Mouse (Mus musculus): ENCODE data around the gene Doc2g. TPM values are rescaled to one million over a fixed set of nuclear protein-coding genes. Genes with fewer than 3 reads are reported as not detected.
"Not testable (repeated sequence)": the region's sequence is repeated elsewhere in the genome, so short reads cannot be mapped to it uniquely, and the experiment has no call there.

The Doc2g gene
- total RNA-seq, 2 experiments from 2014 or later = 2.4 to 2.6 TPM

- no peak for DNase-seq (ENCODE audit: low spot score in 2 of 2)
Measured at GRCm38 (mm10) chr19:4014802-4015201, 11.7 kb downstream of the Doc2g start.

GRCm38 (mm10) chr19:4015635-4016034, 12.5 kb downstream of the Doc2g start:
- no peak for DNase-seq (ENCODE audit: low spot score in 2 of 2)

DNA sequence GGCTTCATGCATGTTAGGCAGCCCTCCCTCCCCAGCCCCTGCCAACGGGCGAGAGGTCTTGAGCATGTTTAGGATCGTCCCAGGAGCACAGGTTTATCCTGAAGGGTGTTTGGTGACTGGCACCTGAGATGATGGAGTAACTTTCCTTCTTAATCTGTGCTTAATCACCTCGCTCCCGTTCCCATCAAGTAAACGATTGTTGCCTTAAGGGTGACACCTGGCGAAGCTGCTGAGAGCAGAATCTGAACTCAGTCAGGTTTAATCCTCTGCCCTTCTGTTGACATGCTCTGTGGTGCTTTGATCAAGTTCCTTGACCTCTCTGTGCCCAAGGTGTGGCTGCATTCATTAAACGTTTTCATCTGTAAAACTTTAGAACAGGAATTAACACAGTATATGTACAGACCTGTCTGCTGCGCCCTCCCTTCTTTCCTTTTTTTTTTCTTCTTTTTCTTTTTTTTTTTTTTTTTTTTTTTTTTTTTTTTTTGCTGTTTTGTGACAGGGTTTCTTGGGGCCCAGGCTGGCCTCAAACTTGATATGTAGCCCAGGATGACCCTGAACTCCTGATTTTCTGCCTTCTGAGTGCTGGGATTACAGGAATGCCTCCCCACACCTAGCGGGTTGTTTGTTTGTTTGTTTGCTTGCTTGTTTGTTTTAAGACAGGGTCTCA, 14.9 kb downstream of the Doc2g start:
- no peak for DNase-seq (ENCODE audit: low spot score in 2 of 2)

- DNase-seq (ENCODE audit: low spot score in 2 of 2) = peak in 1 of 2 experiments; percentile 60
Measured at GRCm38 (mm10) chr19:4018743-4019583, 15.8 kb downstream of the Doc2g start.

DNA sequence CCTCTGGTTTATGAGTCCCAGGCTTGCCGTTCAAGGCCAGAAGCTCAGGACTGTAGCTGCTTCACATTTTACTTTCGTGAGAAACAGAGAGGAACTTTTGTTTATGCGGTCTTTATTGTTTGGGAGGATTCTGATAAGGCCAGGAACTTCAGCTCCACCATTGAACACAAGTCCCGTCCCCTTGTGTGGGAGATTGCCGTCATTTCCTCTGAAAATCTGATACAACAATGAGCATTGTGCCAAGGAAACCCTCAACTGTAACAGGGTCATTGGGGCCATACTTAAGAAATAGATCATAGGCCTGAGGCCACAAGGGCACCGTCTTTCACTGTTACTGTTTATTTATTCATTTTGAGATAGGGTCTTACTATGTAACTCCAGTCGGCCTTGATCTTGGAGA, 20.1 kb downstream of the Doc2g start:
- DNase-seq (ENCODE audit: low spot score in 2 of 2) = no peak

GRCm38 (mm10) chr19:4027576-4027975, 24.5 kb downstream of the Doc2g start:
- DNase-seq (ENCODE audit: low spot score in 2 of 2) = no peak

DNA sequence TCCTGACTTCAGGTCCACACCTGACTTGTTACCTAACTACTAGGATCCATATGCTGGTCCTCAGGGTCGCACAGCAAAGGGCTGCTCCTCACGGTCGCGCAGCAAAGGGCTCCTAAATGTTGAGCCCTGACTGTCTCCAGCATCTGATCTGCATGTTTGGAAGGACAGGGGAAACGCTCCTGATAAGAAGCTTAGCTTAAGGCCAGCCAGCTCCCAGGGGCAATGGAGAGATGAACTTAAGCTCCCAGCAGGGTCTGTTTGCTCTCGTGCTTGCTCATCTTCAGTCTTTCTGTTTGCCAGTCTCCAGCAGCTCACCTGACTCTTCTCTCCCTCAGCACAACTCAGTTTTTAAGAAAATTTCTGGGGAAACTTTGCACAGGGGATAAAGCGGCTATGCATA, 29.6 kb downstream of the Doc2g start:
- DNase-seq (ENCODE audit: low spot score in 2 of 2) = no peak

DNA sequence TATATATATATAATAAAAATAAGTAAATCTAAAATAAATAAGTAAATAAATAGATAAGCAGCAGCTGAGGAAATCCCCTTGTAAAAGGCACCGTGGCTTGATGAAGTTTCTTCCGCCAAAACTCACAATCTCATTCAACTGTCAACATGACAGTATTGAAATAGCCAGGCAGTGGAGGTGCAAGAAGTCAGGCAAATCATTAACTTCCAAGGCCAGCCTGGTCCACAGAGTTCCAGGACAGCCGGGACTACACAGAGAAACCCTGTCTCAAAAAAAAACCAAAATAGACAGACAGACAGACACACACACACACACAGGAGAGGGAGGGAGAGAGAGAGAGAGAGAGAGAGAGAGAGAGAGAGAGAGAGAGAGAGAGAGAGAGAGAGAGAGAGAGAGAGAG, 30.2 kb downstream of the Doc2g start:
- no peak for DNase-seq (ENCODE audit: low spot score in 2 of 2)

GRCm38 (mm10) chr19:4033742-4034141, 30.6 kb downstream of the Doc2g start:
- no peak for DNase-seq (ENCODE audit: low spot score in 2 of 2)

DNA sequence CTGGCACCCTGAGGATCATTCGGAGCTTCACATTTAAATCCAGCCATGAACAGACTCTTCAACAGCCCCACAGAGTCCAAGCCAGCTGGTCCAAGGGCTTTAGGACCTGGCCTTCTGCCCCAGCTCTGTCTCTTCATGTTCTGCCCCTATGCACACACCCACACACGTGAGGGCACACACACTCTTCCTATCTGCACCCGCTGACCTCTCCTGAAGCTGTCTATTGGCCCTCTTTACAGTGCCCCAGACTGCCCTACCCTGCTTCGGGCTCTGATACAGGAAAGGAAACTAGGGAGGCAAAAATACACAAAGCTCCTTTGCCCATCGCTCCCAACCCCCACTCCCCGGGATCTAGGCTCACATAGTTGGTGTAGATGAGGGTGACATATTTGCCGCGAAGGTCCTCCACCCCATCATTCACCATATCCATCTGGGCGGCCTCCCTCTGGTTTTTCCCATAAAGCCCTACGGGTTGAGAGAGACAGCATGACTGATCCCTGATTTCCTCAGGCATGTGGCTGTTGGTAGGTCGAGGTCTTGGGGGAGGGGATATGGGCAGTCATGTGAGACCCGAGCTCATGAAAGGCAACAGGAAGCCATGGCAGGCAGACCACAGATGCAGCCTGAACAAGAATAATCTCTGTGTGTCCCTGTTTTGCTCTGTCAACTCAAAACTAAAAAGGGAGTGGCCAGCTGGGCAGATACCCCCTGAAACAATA, 33.4 kb downstream of the Doc2g start:
- DNase-seq (ENCODE audit: low spot score in 2 of 2) = no peak

- not testable (repeated sequence) for DNase-seq (ENCODE audit: low spot score in 2 of 2)
Measured at GRCm38 (mm10) chr19:4037154-4037787, 34.2 kb downstream of the Doc2g start.

DNA sequence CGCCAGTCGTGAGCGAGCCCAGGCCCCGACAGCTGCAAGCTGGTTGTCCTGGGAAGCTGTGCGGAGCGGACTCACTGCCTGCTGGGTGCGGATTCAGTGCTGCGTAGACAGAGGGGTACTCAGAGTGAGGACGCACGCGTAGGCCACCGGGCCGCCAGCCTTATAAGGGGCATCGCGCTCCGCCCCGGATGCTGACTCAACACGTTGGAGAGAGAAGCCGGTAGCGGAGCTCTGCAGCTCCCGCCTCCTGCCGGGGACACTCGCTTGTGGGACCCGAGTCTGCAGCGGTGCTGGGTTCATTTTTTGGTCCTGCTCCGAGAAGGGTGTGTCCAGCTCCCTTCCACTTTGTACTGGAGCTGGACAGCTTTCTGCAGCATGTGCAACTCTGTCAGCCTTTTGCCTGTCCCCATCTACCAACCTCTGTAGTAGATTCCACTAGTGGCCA, 34.7 kb downstream of the Doc2g start, which contains the start of gene Gstp1:
Gene Gstp1, minus strand, starts transcription at position 198 of the 445 bp plus-strand sequence.
- peak; percentile 63 to 76 for DNase-seq (ENCODE audit: low spot score in 2 of 2)

DNA sequence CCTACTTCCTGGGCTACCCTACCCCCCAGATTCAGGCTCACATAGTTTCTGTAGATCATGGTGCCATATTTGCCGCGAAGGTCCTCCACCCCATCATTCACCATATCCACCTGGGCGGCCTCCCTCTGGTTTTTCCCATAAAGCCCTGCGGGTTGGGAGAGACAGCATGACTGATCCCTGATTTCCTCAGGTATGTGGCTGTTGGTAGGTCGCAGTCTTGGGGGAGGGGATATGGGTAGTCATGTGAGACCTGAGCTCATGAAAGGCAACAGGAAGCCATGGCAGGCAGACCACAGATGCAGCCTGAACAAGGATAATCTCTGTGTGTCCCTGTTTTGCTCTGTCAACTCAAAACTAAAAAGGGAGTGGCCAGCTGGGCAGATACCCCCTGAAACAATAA, 37.8 kb downstream of the Doc2g start:
- not testable (repeated sequence) for DNase-seq (ENCODE audit: low spot score in 2 of 2)

DNA sequence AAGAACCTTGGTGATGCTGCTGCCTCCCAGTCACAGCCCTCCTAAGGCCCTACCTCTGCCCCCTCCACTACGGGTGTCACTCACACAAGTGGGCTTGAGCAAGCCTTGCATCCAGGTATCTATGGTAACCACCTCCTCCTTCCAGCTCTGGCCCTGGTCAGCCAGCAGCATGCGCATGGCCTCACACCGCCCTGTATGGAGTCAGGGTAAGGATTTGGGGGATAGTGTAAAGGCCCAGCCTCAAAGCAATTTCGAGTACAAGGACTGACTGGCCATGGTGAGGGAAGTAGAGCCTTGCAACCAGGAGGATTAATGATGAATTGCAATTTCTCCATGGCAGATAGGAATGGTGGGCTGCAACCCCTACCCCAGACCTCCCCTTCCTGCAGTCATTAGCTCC, 38.4 kb downstream of the Doc2g start:
- DNase-seq (ENCODE audit: low spot score in 2 of 2) = not testable (repeated sequence)

DNA sequence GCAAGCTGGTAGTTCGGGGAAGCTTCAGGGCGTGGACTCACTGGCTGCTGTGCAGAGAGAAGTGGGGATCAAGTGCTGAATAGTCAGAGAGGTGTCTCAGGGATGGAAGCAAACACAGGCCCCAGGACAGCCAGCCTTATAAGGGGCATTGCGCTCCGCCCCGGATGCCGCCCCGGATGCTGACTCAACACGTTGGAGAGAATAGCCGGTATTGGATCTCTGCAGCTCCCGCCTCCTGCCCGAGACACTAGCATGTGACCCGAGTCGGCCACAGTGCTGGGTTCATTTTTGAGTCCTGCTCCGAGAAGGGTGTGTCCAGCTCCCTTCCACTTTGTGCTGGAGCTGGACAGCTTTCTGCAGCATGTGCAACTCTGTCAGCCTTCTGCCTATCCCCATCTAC, 39.0 kb downstream of the Doc2g start:
- no peak for DNase-seq (ENCODE audit: low spot score in 2 of 2)

DNA sequence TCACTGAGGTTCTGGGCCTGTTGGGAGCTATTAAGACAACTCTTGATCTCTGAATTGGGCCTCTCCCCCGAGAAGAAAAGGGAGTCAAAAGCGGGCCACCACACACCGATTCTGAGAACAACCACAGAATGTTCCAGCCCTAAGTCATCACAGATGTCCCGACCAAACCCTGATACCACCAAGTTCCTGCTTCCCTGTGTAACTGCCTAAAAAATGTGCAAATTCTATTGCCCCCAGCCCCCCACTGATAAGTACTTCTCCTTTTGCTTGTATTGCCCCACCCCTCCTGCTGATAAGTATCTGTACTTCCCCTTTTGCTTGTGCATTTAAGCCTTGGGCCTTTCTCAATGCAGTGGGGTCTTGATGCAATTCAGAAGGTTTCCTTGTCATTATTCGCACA, 41.0 kb downstream of the Doc2g start:
- not testable (repeated sequence) for DNase-seq (ENCODE audit: low spot score in 2 of 2)

- peak in 1 of 2 experiments; percentile 56 for DNase-seq (ENCODE audit: low spot score in 2 of 2)
Measured at GRCm38 (mm10) chr19:4045966-4046865, 43.1 kb downstream of the Doc2g start, which contains the start of gene Gstp2. Gstp2 (minus strand) TSS chr19:4046023.

- no peak for DNase-seq (ENCODE audit: low spot score in 2 of 2)
Measured at GRCm38 (mm10) chr19:4046866-4047254, 43.7 kb downstream of the Doc2g start.

DNA sequence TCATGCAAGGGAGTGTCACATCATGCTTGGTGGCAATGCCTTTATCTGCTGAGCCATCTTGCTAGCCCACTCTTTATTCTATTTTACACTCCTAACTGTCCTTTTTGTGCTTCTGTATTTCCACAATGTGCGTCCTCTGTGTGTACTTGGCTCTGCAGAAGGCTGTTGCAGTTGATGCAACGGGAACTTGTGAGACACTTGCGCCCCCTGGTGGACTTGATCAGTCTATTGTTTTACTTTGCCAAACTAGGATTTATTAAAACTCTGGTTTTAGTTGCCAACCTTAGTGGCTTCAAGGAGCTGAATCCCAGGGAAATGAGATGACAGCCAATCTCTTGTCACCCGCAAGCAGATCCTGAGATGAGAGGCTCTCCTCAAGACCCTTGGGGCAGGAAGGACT, 44.7 kb downstream of the Doc2g start:
- DNase-seq (ENCODE audit: low spot score in 2 of 2) = peak; percentile 50 to 75

GRCm38 (mm10) chr19:4049069-4049468, 46.0 kb downstream of the Doc2g start:
- DNase-seq (ENCODE audit: low spot score in 2 of 2) = not testable (repeated sequence)
